Mouse (Mus musculus): Measurements from ENCODE around the gene Cfap61.

DNA sequence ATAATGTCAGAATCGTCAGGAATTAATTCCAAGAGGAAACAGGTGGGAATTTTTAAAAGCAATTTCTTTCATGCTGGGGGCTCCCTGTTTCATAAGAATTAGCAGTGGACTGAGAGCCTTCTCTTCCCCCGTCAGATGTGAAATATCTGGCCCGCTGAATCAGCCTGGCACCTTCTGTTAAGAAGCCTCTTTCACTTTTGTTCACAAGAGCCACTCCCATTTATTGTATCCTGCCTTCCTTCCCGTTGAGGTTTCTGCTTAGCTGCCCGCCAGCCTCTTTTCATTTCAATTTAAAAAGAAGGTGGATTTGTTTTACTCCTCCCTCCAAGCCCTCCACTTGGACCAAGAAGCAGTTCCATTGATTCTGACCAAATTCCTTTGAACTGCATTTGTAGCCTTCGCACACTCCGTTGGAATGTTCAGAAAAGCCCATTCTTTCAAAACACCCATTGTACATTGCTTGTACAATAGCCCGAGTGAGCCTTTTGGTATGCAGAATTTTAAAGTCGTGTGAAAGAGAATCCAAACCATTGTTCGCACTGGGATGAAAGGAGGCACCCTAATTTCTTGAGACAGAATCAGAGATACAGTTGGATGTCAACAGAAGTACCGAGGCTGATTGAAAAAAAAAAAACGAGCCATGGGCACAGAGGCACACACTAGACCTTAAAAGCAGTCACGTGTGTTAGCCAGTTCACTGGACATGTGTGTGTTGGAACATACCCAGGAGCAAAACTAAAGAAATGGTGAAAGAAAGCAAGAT lies 127.9 kb downstream of the Cfap61 start:
- TF ChIP-seq CTCF (IDR thresholded peaks at IDR 0.05; ENCODE audit: low read depth) (no peak), EP300 (IDR thresholded peaks at IDR 0.05; ENCODE audit: low read depth) (no peak)
